Mouse (Mus musculus) liver, embryonic 14.5 days (tissue): ENCODE measurements around the gene Vps16. TPM values are rescaled to one million over a fixed set of nuclear protein-coding genes. Genes with fewer than 3 reads are reported as not detected.

Source experiments
- ATAC-seq: fragments of 200-750 bp; cut with Nextera tagmentation; 2 replicates; pipeline ENCODE4 v1.8.0; 2017; ENCODE audit warnings: moderate number of reproducible peaks, mild to moderate bottlenecking, moderate library complexity; ENCODE audit not compliant: insufficient read depth
- DNase-seq, 3 experiments: peaks; one replicate each; pipeline ENCODE4 v3.0.0-alpha.2; 2012 to 2013; ENCODE audit warnings: low read depth in 3 of 3, low spot score in 3 of 3
- H3K27ac ChIP-seq: fragments of 300-500 bp; sonication (generic); 2 replicates; pipeline ENCODE4 v1.5.1; 2014; ENCODE audit warnings: moderate library complexity, mild to moderate bottlenecking, control low read depth, inconsistent platforms
- H3K27me3 ChIP-seq: fragments of 300-500 bp; sonication (generic); 2 replicates; pipeline ENCODE4 v1.6.1; 2014; ENCODE audit warnings: mild to moderate bottlenecking, low read length, moderate library complexity; ENCODE audit not compliant: control insufficient read depth, insufficient read depth
- H3K36me3 ChIP-seq: fragments of 300-500 bp; sonication (generic); replicated peaks from 2 replicates; pipeline ENCODE4 v1.6.1; 2014; ENCODE audit warnings: low read depth; ENCODE audit not compliant: control insufficient read depth, insufficient read depth
- H3K4me1 ChIP-seq, 2 experiments: fragments of 200-500 bp in 1 of 2; fragments of 300-500 bp in 1 of 2; sonication (generic) in 1 of 2; replicated peaks; 2 replicates each; pipeline ENCODE4 v1.6.1; 2012 to 2014; ENCODE audit warnings: antibody characterized with exemption in 1 of 2, inconsistent platforms in 1 of 2, low read length in 1 of 2; ENCODE audit not compliant: control insufficient read depth in 2 of 2, insufficient read depth in 2 of 2
- H3K4me2 ChIP-seq: fragments of 300-500 bp; sonication (generic); 2 replicates; pipeline ENCODE4 v1.6.1; 2014; ENCODE audit warnings: low read depth, mild to moderate bottlenecking, control low read depth, moderate library complexity
- H3K4me3 ChIP-seq, 2 experiments: fragments of 200-500 bp in 1 of 2; fragments of 300-500 bp in 1 of 2; sonication (generic) in 1 of 2; 2 replicates each; pipeline ENCODE4 v1.5.1; 2012 to 2014; ENCODE audit warnings: low read depth in 2 of 2, low read length in 2 of 2, mild to moderate bottlenecking in 2 of 2, control low read depth in 1 of 2, inconsistent platforms in 1 of 2, moderate library complexity in 1 of 2; ENCODE audit not compliant: insufficient read depth in 1 of 2
- H3K9ac ChIP-seq: fragments of 300-500 bp; sonication (generic); replicated peaks from 2 replicates; pipeline ENCODE4 v1.6.1; 2014; ENCODE audit warnings: mild to moderate bottlenecking, control low read depth, moderate library complexity
- H3K9me3 ChIP-seq: fragments of 300-500 bp; sonication (generic); 2 replicates; pipeline ENCODE4 v1.6.1; 2016; ENCODE audit warnings: low read length, mixed read lengths; ENCODE audit not compliant: control insufficient read depth
- CTCF ChIP-seq: IDR thresholded peaks from 2 replicates; pipeline ENCODE4 v1.5.1; 2016; ENCODE audit warnings: antibody characterized with exemption, low read depth, control low read depth
- EP300 ChIP-seq: IDR thresholded peaks from 2 replicates; pipeline ENCODE4 v1.6.1; 2016; ENCODE audit warnings: antibody characterized with exemption, low read depth
- WGBS: fragments of 180-500 bp; shearing (Covaris S2); extraction: QIAGEN DNeasy Blood & Tissue Kit; methylation state at CpG from one replicate; pipeline ENCODE4 v1.1.7; 2014; ENCODE audit not compliant: insufficient replicate concordance; 5-methylcytosine and 5-hydroxymethylcytosine counted together
- polyA plus RNA-seq, 2 experiments: library from polyadenylated mRNA; depleted of rRNA in 1 of 2; stranded (reverse) in 1 of 2; unstranded in 1 of 2; fragments of >200 nt; fragmentation: Nextera tagmentation in 1 of 2; extraction: Ambion mirVana in 1 of 2; gene quantifications; 2 replicates each; pipeline versions ENCODE4 v1.2.1 to v1.2.3; 2012 to 2014

Vps16 gene
- polyA plus RNA-seq, 2 experiments = 26.8 to 38.3 TPM

DNA sequence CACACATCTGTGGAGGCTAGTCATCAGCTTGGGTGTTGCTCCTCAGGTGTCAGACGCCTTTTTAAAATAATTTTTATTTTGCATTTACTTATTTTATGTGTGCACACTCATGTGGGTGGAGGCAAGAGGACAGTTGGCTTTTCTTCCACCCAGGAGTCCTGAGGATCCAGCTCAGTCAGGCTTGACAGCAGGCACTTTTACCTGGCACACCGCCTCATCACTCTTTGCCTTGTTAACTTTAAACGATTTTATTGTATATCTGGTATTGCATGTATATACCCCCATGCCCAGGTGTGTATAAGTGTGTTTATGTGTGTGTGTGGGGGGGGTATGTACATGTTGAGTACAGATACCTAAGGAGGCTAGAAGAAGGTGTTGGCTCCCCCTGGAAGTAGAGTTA is 33.7 kb downstream of the Vps16 start:
- ATAC-seq (no peak), DNase-seq (no peak)
- Histone ChIP-seq H3K4me2 (no peak overlapping the region), H3K4me3 (no peak overlapping the region), H3K36me3 (no peaks in the 10 kb centered on the region), H3K27ac (no peak overlapping the region), H3K9me3 (no peaks in the 10 kb centered on the region), H3K9ac (no peak overlapping the region), H3K27me3 (no peaks in the 10 kb centered on the region), H3K4me1 (peaks cover 6 to 9% of the 10 kb centered on the region in 2 experiments)
- TF ChIP-seq CTCF (no peak), EP300 (no peak)
- WGBS = 72% methylated on average over 3 of the region's 3 CpGs

DNA sequence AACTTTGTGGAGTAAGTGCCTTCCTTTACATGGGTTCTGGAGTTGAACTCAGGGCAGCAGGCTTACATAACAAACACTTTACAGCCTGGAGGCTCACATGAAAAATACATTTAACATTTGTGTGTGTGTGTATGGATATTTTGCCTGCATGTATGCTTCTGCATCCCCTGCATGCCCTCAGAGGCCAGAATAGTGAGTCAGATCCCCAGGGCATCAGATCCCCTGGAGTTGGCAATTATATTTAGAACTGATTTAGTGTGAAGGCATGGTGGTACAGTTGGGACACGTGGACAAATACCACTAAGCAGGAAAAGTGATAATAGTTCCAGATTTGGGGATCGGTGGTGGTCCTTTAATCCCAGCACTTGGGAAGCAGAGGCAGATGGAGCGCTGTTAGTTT is 35.4 kb downstream of the Vps16 start:
- no peak for TF ChIP-seq CTCF
- no peak for TF ChIP-seq EP300
- no peaks in the 10 kb centered on the region for H3K9me3 ChIP-seq
- no peak overlapping the region for H3K4me2 ChIP-seq
- peaks cover 3% of the 10 kb centered on the region in 2 experiments for H3K4me1 ChIP-seq
- WGBS = 74% methylated on average over 3 of the region's 3 CpGs
- ATAC-seq = no peak
- no peak overlapping the region for H3K27ac ChIP-seq
- no peaks in the 10 kb centered on the region for H3K36me3 ChIP-seq
- H3K9ac ChIP-seq = no peak overlapping the region
- H3K4me3 ChIP-seq = no peak overlapping the region
- no peak for DNase-seq
- H3K27me3 ChIP-seq = no peaks in the 10 kb centered on the region

GRCm38 (mm10) chr2:130461287-130462071 is 37.3 kb downstream of the Vps16 start:
- Histone ChIP-seq H3K27me3 (no peaks in the 10 kb centered on the region), H3K9ac (no peak overlapping the region), H3K9me3 (no peaks in the 10 kb centered on the region), H3K4me1 (peaks cover 6 to 7% of the 10 kb centered on the region in 2 experiments), H3K27ac (no peak overlapping the region), H3K4me2 (no peak overlapping the region), H3K4me3 (no peak overlapping the region), H3K36me3 (no peaks in the 10 kb centered on the region)
- DNase-seq = no peak
- no peak for ATAC-seq
- 55% methylated on average over 15 of the region's 15 CpGs for WGBS
- no peak for TF ChIP-seq EP300
- TF ChIP-seq CTCF = no peak

- no peak overlapping the region for H3K27ac ChIP-seq
- H3K4me3 ChIP-seq = no peak overlapping the region
- peaks cover 29 to 32% of the 10 kb centered on the region in 2 experiments for H3K4me1 ChIP-seq
- peak overlapping the region; percentile 28 for H3K4me2 ChIP-seq
- 18% methylated on average over 1 of the region's 1 CpGs for WGBS
- TF ChIP-seq CTCF = no peak
- TF ChIP-seq EP300 = no peak
- no peaks in the 10 kb centered on the region for H3K9me3 ChIP-seq
- DNase-seq (no peak), ATAC-seq (no peak)
- no peak overlapping the region for H3K9ac ChIP-seq
- no peaks in the 10 kb centered on the region for H3K36me3 ChIP-seq
- H3K27me3 ChIP-seq = no peaks in the 10 kb centered on the region
These were observed 42.3 kb downstream of the Vps16 start for GRCm38 (mm10) chr2:130466438-130466837.

- ATAC-seq (no peak), DNase-seq (no peak)
- Histone ChIP-seq H3K9me3 (no peaks in the 10 kb centered on the region), H3K4me2 (no peak overlapping the region), H3K9ac (no peak overlapping the region), H3K4me1 (peaks cover 29 to 34% of the 10 kb centered on the region in 2 experiments), H3K27ac (no peak overlapping the region), H3K27me3 (no peaks in the 10 kb centered on the region), H3K4me3 (no peak overlapping the region), H3K36me3 (no peaks in the 10 kb centered on the region)
- no peak for TF ChIP-seq EP300
- TF ChIP-seq CTCF = no peak
- WGBS = 61% methylated on average over 4 of the region's 4 CpGs
These were observed 45.2 kb downstream of the Vps16 start for GRCm38 (mm10) chr2:130469366-130469765.
